Mouse (Mus musculus) bone marrow macrophage, adult 2 months (primary cell): ENCODE data around the gene Slc5a3.

ENCODE experiments used
- CTCF ChIP-seq: IDR thresholded peaks from 2 replicates; pipeline ENCODE4 v1.5.1; 2012; ENCODE audit warnings: low read depth, mild to moderate bottlenecking, low read length, moderate library complexity
- POLR2A ChIP-seq: IDR thresholded peaks from 2 replicates; pipeline ENCODE4 v1.6.1; 2012; ENCODE audit warnings: mild to moderate bottlenecking, low read depth, low read length, borderline replicate concordance

GRCm38 (mm10) chr16:92117337-92118209 is 59.5 kb downstream of the Slc5a3 start:
- TF ChIP-seq POLR2A (no peak), CTCF (no peak)
